In the genomic region with DNA sequence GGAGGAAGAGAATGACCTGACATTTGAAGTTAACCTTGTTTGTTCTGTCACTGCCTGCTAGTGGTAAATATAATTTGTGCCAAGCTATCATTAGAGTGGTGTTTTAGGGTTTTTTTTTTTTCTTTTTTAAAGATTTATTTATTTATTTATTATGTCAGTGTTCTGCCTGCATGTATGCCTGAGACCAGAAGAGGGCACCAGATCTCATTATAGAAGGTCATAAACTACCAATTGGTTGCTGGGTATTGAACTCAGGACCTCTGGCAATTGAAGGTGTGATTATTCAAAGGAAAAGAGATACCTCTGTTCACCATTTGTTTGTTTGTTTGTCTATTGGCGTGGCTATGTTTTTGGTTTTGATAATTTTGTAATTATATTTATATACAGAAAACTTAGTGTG, we compare ENCODE assay signal across 11 mouse cellular contexts. TPM values are rescaled to one million over a fixed set of nuclear protein-coding genes. Genes with fewer than 3 reads are reported as not detected.
DNase-seq lines count a peak whose midpoint lies in the region; ATAC-seq and TF ChIP-seq lines count a peak whose summit lies in the region.
"Had no signal": no experiment of that assay in that cellular context is flagged by ENCODE, and none has a peak within 500 bp of the region (broad histone marks: within the 10 kb centered on the region; RNA-seq: fewer than 3 reads in every experiment).

No protein-coding gene starts in this region.

- no peak for ATAC-seq in liver, postnatal 0 days
- ATAC-seq in liver, embryonic 11.5 days (replicated peaks; ENCODE audit: low FRiP score), result no peak

- H3K4me1 ChIP-seq in liver, postnatal 0 days (ENCODE audit: insufficient read depth), result no peaks in the 10 kb centered on the region
- H3K4me1 ChIP-seq in liver, embryonic 11.5 days (replicated peaks; ENCODE audit: control insufficient read depth, insufficient read depth, low read length), result no peaks in the 10 kb centered on the region
- no peaks in the 10 kb centered on the region for H3K4me1 ChIP-seq in E14TG2a.4 (replicated peaks; ENCODE audit: low read depth, low read length)
- H3K4me1 ChIP-seq: embryonic facial prominence, embryonic 15.5 days; hindbrain, embryonic 12.5 days; neural tube, embryonic 13.5 days had no signal

- H3K36me3 ChIP-seq in liver, postnatal 0 days (replicated peaks; ENCODE audit: insufficient read depth, low read length), result peaks cover 66% of the 10 kb centered on the region
- H3K36me3 ChIP-seq in liver, embryonic 11.5 days (ENCODE audit: control insufficient read depth, insufficient read depth, low read length), result peaks cover 39% of the 10 kb centered on the region
- peaks cover 98% of the 10 kb centered on the region for H3K36me3 ChIP-seq in E14TG2a.4 (ENCODE audit: insufficient read depth, low read length)

- DNase-seq in liver, postnatal 0 days, result no peak
- DNase-seq in liver, embryonic 11.5 days (ENCODE audit: low spot score), result no peak
- peak; percentile 50 for DNase-seq in ZHBTc4 (ENCODE audit: low read depth, low spot score)
- peak; percentile 60 for DNase-seq in naive thymus-derived CD4-positive, alpha-beta T cell, adult 2 months (ENCODE audit: low read depth)
- no peak for DNase-seq in gastrocnemius, postnatal 4 days (ENCODE audit: low spot score in 2 of 2)
- no peak for DNase-seq in adrenal gland, postnatal 10 days
- DNase-seq: gastrocnemius, postnatal 10 days had no signal

- H3K4me3 ChIP-seq in liver, postnatal 0 days (ENCODE audit: low read depth, low read length), result no peak overlapping the region
- H3K4me3 ChIP-seq in liver, embryonic 11.5 days (ENCODE audit: low read depth, low read length), result no peak overlapping the region
- H3K4me3 ChIP-seq in E14TG2a.4 (replicated peaks; ENCODE audit: low read length), result no peak overlapping the region
- H3K4me3 ChIP-seq: embryonic facial prominence, embryonic 15.5 days; hindbrain, embryonic 12.5 days; neural tube, embryonic 13.5 days had no signal

- TF ChIP-seq CTCF in liver, postnatal 0 days (IDR thresholded peaks at IDR 0.05; ENCODE audit: low read depth), result peak; percentile 59
- TF ChIP-seq CTCF in E14TG2a.4 (conservative IDR thresholded peaks at IDR 0.05; ENCODE audit: low read length), result peak; percentile 25; the same call in 1 of the 2 replicates

- H3K9ac ChIP-seq in liver, postnatal 0 days (replicated peaks), result no peak overlapping the region
- no peak overlapping the region for H3K9ac ChIP-seq in liver, embryonic 11.5 days (ENCODE audit: low read depth, low read length)
- H3K9ac ChIP-seq: embryonic facial prominence, embryonic 15.5 days; hindbrain, embryonic 12.5 days; neural tube, embryonic 13.5 days had no signal

- 93% methylated on average over 1 of the region's 1 CpGs for WGBS in liver, postnatal 0 days (ENCODE audit: insufficient replicate concordance)
- WGBS in liver, embryonic 11.5 days, result 79% methylated on average over 1 of the region's 1 CpGs

- no peak for TF ChIP-seq EP300 in liver, postnatal 0 days (IDR thresholded peaks at IDR 0.05; ENCODE audit: low read depth)

- no peak overlapping the region for H3K4me2 ChIP-seq in liver, postnatal 0 days (ENCODE audit: low read depth, low read length)
- H3K4me2 ChIP-seq in liver, embryonic 11.5 days, result no peak overlapping the region
- H3K4me2 ChIP-seq: embryonic facial prominence, embryonic 15.5 days; hindbrain, embryonic 12.5 days; neural tube, embryonic 13.5 days had no signal

- no peak overlapping the region for H3K27ac ChIP-seq in liver, postnatal 0 days (ENCODE audit: low read depth)
- no peak overlapping the region for H3K27ac ChIP-seq in liver, embryonic 11.5 days (ENCODE audit: low read depth, low read length)
- H3K27ac ChIP-seq: embryonic facial prominence, embryonic 15.5 days; hindbrain, embryonic 12.5 days; neural tube, embryonic 13.5 days had no signal

- no peaks in the 10 kb centered on the region for H3K9me3 ChIP-seq in liver, postnatal 0 days (ENCODE audit: low read length)
- no peaks in the 10 kb centered on the region for H3K9me3 ChIP-seq in liver, embryonic 11.5 days (ENCODE audit: control insufficient read depth, low read length)
- no peaks in the 10 kb centered on the region for H3K9me3 ChIP-seq in E14TG2a.4 (ENCODE audit: low read length)
- H3K9me3 ChIP-seq: embryonic facial prominence, embryonic 15.5 days; hindbrain, embryonic 12.5 days; neural tube, embryonic 13.5 days had no signal

- H3K27me3 ChIP-seq in liver, postnatal 0 days (ENCODE audit: insufficient read depth, low read length), result no peaks in the 10 kb centered on the region
- no peaks in the 10 kb centered on the region for H3K27me3 ChIP-seq in liver, embryonic 11.5 days (replicated peaks; ENCODE audit: control insufficient read depth, insufficient read depth, low read length)
- H3K27me3 ChIP-seq in E14TG2a.4 (ENCODE audit: insufficient read depth, low read length), result no peaks in the 10 kb centered on the region
- H3K27me3 ChIP-seq: embryonic facial prominence, embryonic 15.5 days; hindbrain, embryonic 12.5 days; neural tube, embryonic 13.5 days had no signal

RNA-seq across cellular contexts. Expression of a gene that starts 37.7 kb away (rescaled TPM):
- polyA plus RNA-seq in liver, postnatal 0 days (2015; fragmentation: Nextera tagmentation; extraction: Ambion mirVana), result 82.5 and 88.1 TPM in 2 replicates
- 222 and 247 TPM in 2 replicates for polyA plus RNA-seq in liver, embryonic 11.5 days (2014; fragmentation: Nextera tagmentation; extraction: Ambion mirVana)
- total RNA-seq in gastrocnemius, postnatal 4 days (2021), result 100 to 1,000 TPM; 174 to 197 TPM
- 100 to 1,000 TPM; 382 to 423 TPM for total RNA-seq in adrenal gland, postnatal 10 days (2021)

RNA-seq across cellular contexts. Expression of a gene that starts 39.7 kb away (rescaled TPM):
- polyA plus RNA-seq in liver, postnatal 0 days (2015; fragmentation: Nextera tagmentation; extraction: Ambion mirVana), result 30.4 and 32.0 TPM in 2 replicates
- 151 and 174 TPM in 2 replicates for polyA plus RNA-seq in liver, embryonic 11.5 days (2014; fragmentation: Nextera tagmentation; extraction: Ambion mirVana)
- 10 to 100 TPM; 70.1 to 85.6 TPM for total RNA-seq in gastrocnemius, postnatal 4 days (2021)
- total RNA-seq in adrenal gland, postnatal 10 days (2021), result 100 to 1,000 TPM; 115 to 136 TPM

RNA-seq across cellular contexts. Expression of a gene that starts 40.0 kb away (rescaled TPM):
- 8.0 and 10.0 TPM in 2 replicates for polyA plus RNA-seq in liver, postnatal 0 days (2015; fragmentation: Nextera tagmentation; extraction: Ambion mirVana)
- 45.7 and 52.4 TPM in 2 replicates for polyA plus RNA-seq in liver, embryonic 11.5 days (2014; fragmentation: Nextera tagmentation; extraction: Ambion mirVana)
- 10 to 100 TPM; 35.7 to 44.8 TPM for total RNA-seq in gastrocnemius, postnatal 4 days (2021)
- total RNA-seq in adrenal gland, postnatal 10 days (2021), result 10 to 100 TPM; 46.3 to 55.4 TPM

RNA-seq across cellular contexts. Expression of a gene that starts 42.0 kb away (rescaled TPM):
- polyA plus RNA-seq in liver, postnatal 0 days (2015; fragmentation: Nextera tagmentation; extraction: Ambion mirVana), result 57.3 and 59.4 TPM in 2 replicates
- polyA plus RNA-seq in liver, embryonic 11.5 days (2014; fragmentation: Nextera tagmentation; extraction: Ambion mirVana), result 110 and 111 TPM in 2 replicates
- total RNA-seq in gastrocnemius, postnatal 4 days (2021), result 10 to 100 TPM; 28.5 to 32.0 TPM
- total RNA-seq in adrenal gland, postnatal 10 days (2021), result 10 to 100 TPM; 54.7 to 62.4 TPM

Comparison
In these comparisons a context has a peak if more than half of its experiments do, and no peak if none do; other contexts are left out.
1. DNase-seq: peak in ZHBTc4 (single experiment) and naive thymus-derived CD4-positive, alpha-beta T cell, adult 2 months (single experiment); none in liver, postnatal 0 days (single experiment), liver, embryonic 11.5 days (single experiment), gastrocnemius, postnatal 4 days (0 of 2) and adrenal gland, postnatal 10 days (single experiment).